Mouse (Mus musculus) frontal cortex, postnatal 25 days (tissue): Measurements from ENCODE around the gene Kif16b.
"Not testable (repeated sequence)": the region's sequence is repeated elsewhere in the genome, so short reads cannot be mapped to it uniquely, and the experiment has no call there.

Experiments
- DNase-seq, 2 experiments: peaks; one replicate each; pipeline ENCODE4 v3.0.0; 2022; ENCODE audit warnings: low spot score in 2 of 2

The Kif16b gene

GRCm38 (mm10) chr2:142596176-142597170 lies 304.9 kb downstream of the Kif16b start:
- DNase-seq = no peak

GRCm38 (mm10) chr2:142590938-142591337 lies 310.4 kb downstream of the Kif16b start:
- DNase-seq = no peak

GRCm38 (mm10) chr2:142590284-142590724 lies 311.0 kb downstream of the Kif16b start:
- no peak for DNase-seq

- DNase-seq = no peak
Observed at GRCm38 (mm10) chr2:142589403-142590283, 311.7 kb downstream of the Kif16b start.

- DNase-seq = no peak
Observed at GRCm38 (mm10) chr2:142585845-142586244, 315.5 kb downstream of the Kif16b start.

GRCm38 (mm10) chr2:142584851-142585737 lies 316.2 kb downstream of the Kif16b start:
- no peak for DNase-seq

GRCm38 (mm10) chr2:142580449-142580848 lies 320.9 kb downstream of the Kif16b start:
- no peak for DNase-seq

- DNase-seq = not testable (repeated sequence)
Observed at GRCm38 (mm10) chr2:142577414-142577813, 323.9 kb downstream of the Kif16b start.

- no peak for DNase-seq
Observed at GRCm38 (mm10) chr2:142569771-142570170, 331.6 kb downstream of the Kif16b start.
